Mouse (Mus musculus): ENCODE measurements around the gene Gramd4. TPM values are rescaled to one million over a fixed set of nuclear protein-coding genes. Genes with fewer than 3 reads are reported as not detected.

Gene Gramd4
- polyA plus RNA-seq, 1 experiment = 15.0 TPM

- H3K4me2 ChIP-seq (ENCODE audit: low read depth) = peak overlapping the region; percentile 82
- H3K27me3 ChIP-seq (ENCODE audit: control insufficient read depth, insufficient read depth, insufficient read length) = no peaks in the 10 kb centered on the region
- H3K36me3 ChIP-seq (ENCODE audit: control insufficient read depth, insufficient read depth) = no peaks in the 10 kb centered on the region
- no peak overlapping the region for H3ac ChIP-seq (ENCODE audit: control insufficient read depth, insufficient read length)
- no peak for TF ChIP-seq POLR2AphosphoS2 (IDR thresholded peaks at IDR 0.05; ENCODE audit: insufficient read length, low read depth)
- no peak for TF ChIP-seq MAX (IDR thresholded peaks at IDR 0.05; ENCODE audit: low read depth)
- no peak for TF ChIP-seq MYOD1 (IDR thresholded peaks at IDR 0.05; ENCODE audit: control insufficient read depth in 1 of 3, insufficient read length in 2 of 3, low read depth in 2 of 3)
- no peak for TF ChIP-seq E2F4 (IDR thresholded peaks at IDR 0.05; ENCODE audit: insufficient read depth)
- TF ChIP-seq TCF3 (IDR thresholded peaks at IDR 0.05; ENCODE audit: insufficient read length, low read depth) = no peak
- no peak for TF ChIP-seq POLR2A (IDR thresholded peaks at IDR 0.05; ENCODE audit: insufficient read length, low read depth)
- TF ChIP-seq CEBPB (IDR thresholded peaks at IDR 0.05; ENCODE audit: insufficient read depth, poor library complexity, severe bottlenecking) = no peak
- TF ChIP-seq USF1 (IDR thresholded peaks at IDR 0.05; ENCODE audit: low read depth) = no peak
- TF ChIP-seq REST (IDR thresholded peaks at IDR 0.05; ENCODE audit: insufficient read depth, insufficient read length) = no peak
- no peak for TF ChIP-seq SRF (IDR thresholded peaks at IDR 0.05; ENCODE audit: control insufficient read depth, insufficient read length, low read depth)
- no peak for TF ChIP-seq TCF12 (IDR thresholded peaks at IDR 0.05; ENCODE audit: insufficient read depth, poor library complexity, severe bottlenecking)
- TF ChIP-seq MYOG (IDR thresholded peaks at IDR 0.05; ENCODE audit: control insufficient read depth in 1 of 3, insufficient read depth in 1 of 3, insufficient read length in 2 of 3, low read depth in 2 of 3) = no peak
- H3K4me3 ChIP-seq = peak overlapping the region; percentile 49
- H3K79me2 ChIP-seq (ENCODE audit: control insufficient read depth, insufficient read depth) = peaks cover 35% of the 10 kb centered on the region
These were observed 126.6 kb downstream of the Gramd4 start for GRCm38 (mm10) chr15:86184071-86184470.

GRCm38 (mm10) chr15:86184851-86185688 is 127.6 kb downstream of the Gramd4 start:
- TF ChIP-seq E2F4 (IDR thresholded peaks at IDR 0.05; ENCODE audit: insufficient read depth) (no peak), MYOG (IDR thresholded peaks at IDR 0.05; ENCODE audit: control insufficient read depth in 1 of 3, insufficient read depth in 1 of 3, insufficient read length in 2 of 3, low read depth in 2 of 3) (peak in 1 of 3 experiments; percentile 38)
- Histone ChIP-seq H3ac (ENCODE audit: control insufficient read depth, insufficient read length) (peak overlapping the region; percentile 27), H3K36me3 (ENCODE audit: control insufficient read depth, insufficient read depth) (no peaks in the 10 kb centered on the region), H3K4me3 (peak overlapping the region; percentile 49), H3K27me3 (ENCODE audit: control insufficient read depth, insufficient read depth, insufficient read length) (no peaks in the 10 kb centered on the region), H3K79me2 (ENCODE audit: control insufficient read depth, insufficient read depth) (peaks cover 28% of the 10 kb centered on the region), H3K4me2 (ENCODE audit: low read depth) (peak overlapping the region; percentile 82)

GRCm38 (mm10) chr15:86185689-86186569 is 128.4 kb downstream of the Gramd4 start, which contains the start of gene Cerk:
Gene Cerk, minus strand, starts transcription at chr15:86186141.
- H3ac ChIP-seq (ENCODE audit: control insufficient read depth, insufficient read length) = peak within 1 kb of the TSS; percentile 27
- TF ChIP-seq POLR2A (IDR thresholded peaks at IDR 0.05; ENCODE audit: insufficient read length, low read depth) (peak; percentile 51), USF1 (IDR thresholded peaks at IDR 0.05; ENCODE audit: low read depth) (no peak), TCF3 (IDR thresholded peaks at IDR 0.05; ENCODE audit: insufficient read length, low read depth) (no peak), SRF (IDR thresholded peaks at IDR 0.05; ENCODE audit: control insufficient read depth, insufficient read length, low read depth) (no peak), MYOG (IDR thresholded peaks at IDR 0.05; ENCODE audit: control insufficient read depth in 1 of 3, insufficient read depth in 1 of 3, insufficient read length in 2 of 3, low read depth in 2 of 3) (no peak), E2F4 (IDR thresholded peaks at IDR 0.05; ENCODE audit: insufficient read depth) (no peak), MYOD1 (IDR thresholded peaks at IDR 0.05; ENCODE audit: control insufficient read depth in 1 of 3, insufficient read length in 2 of 3, low read depth in 2 of 3) (peak in 1 of 3 experiments; percentile 25), POLR2AphosphoS2 (IDR thresholded peaks at IDR 0.05; ENCODE audit: insufficient read length, low read depth) (peak; percentile 8), REST (IDR thresholded peaks at IDR 0.05; ENCODE audit: insufficient read depth, insufficient read length) (no peak), MAX (IDR thresholded peaks at IDR 0.05; ENCODE audit: low read depth) (no peak), TCF12 (IDR thresholded peaks at IDR 0.05; ENCODE audit: insufficient read depth, poor library complexity, severe bottlenecking) (no peak), CEBPB (IDR thresholded peaks at IDR 0.05; ENCODE audit: insufficient read depth, poor library complexity, severe bottlenecking) (no peak)
- no peaks in the 10 kb centered on the region for H3K27me3 ChIP-seq (ENCODE audit: control insufficient read depth, insufficient read depth, insufficient read length)
- no peaks in the 10 kb centered on the region for H3K36me3 ChIP-seq (ENCODE audit: control insufficient read depth, insufficient read depth)
- peak within 1 kb of the TSS; percentile 82 for H3K4me2 ChIP-seq (ENCODE audit: low read depth)
- H3K79me2 ChIP-seq (ENCODE audit: control insufficient read depth, insufficient read depth) = peaks cover 23% of the 10 kb centered on the region
- H3K4me3 ChIP-seq = peak within 1 kb of the TSS; percentile 49

GRCm38 (mm10) chr15:86186686-86187085 is 129.2 kb downstream of the Gramd4 start:
- H3K36me3 ChIP-seq (ENCODE audit: control insufficient read depth, insufficient read depth) = no peaks in the 10 kb centered on the region
- H3K4me3 ChIP-seq = peak overlapping the region; percentile 49
- no peaks in the 10 kb centered on the region for H3K27me3 ChIP-seq (ENCODE audit: control insufficient read depth, insufficient read depth, insufficient read length)
- peak overlapping the region; percentile 82 for H3K4me2 ChIP-seq (ENCODE audit: low read depth)
- H3ac ChIP-seq (ENCODE audit: control insufficient read depth, insufficient read length) = no peak overlapping the region
- TF ChIP-seq POLR2A (IDR thresholded peaks at IDR 0.05; ENCODE audit: insufficient read length, low read depth) = no peak
- no peak for TF ChIP-seq CEBPB (IDR thresholded peaks at IDR 0.05; ENCODE audit: insufficient read depth, poor library complexity, severe bottlenecking)
- TF ChIP-seq POLR2AphosphoS2 (IDR thresholded peaks at IDR 0.05; ENCODE audit: insufficient read length, low read depth) = peak; percentile 6
- TF ChIP-seq MAX (IDR thresholded peaks at IDR 0.05; ENCODE audit: low read depth) = no peak
- H3K79me2 ChIP-seq (ENCODE audit: control insufficient read depth, insufficient read depth) = peaks cover 23% of the 10 kb centered on the region

Other genes starting within 250 kb of the Gramd4 start
- gene Cdpf1, start 246.0 kb upstream of the Gramd4 start, polyA plus RNA-seq (2012; fragmentation: generic; extraction: Trizol) = 25.1 TPM
- not detected for gene Pkdrej, start 236.0 kb upstream of the Gramd4 start, polyA plus RNA-seq (2012; fragmentation: generic; extraction: Trizol)
- 0.12 TPM for gene Ttc38, start 225.4 kb upstream of the Gramd4 start, polyA plus RNA-seq (2012; fragmentation: generic; extraction: Trizol)
- 18.0 TPM for gene Gtse1, start 197.9 kb upstream of the Gramd4 start, polyA plus RNA-seq (2012; fragmentation: generic; extraction: Trizol)
- gene Trmu, start 178.4 kb upstream of the Gramd4 start, polyA plus RNA-seq (2012; fragmentation: generic; extraction: Trizol) = 21.4 TPM
- gene Celsr1, start 23.9 kb upstream of the Gramd4 start, polyA plus RNA-seq (2012; fragmentation: generic; extraction: Trizol) = 0.06 TPM
- 13.8 TPM for gene Cerk, start 128.4 kb downstream of the Gramd4 start, polyA plus RNA-seq (2012; fragmentation: generic; extraction: Trizol)
- gene Tbc1d22a, start 156.8 kb downstream of the Gramd4 start, polyA plus RNA-seq (2012; fragmentation: generic; extraction: Trizol) = 30.5 TPM

Data from myocyte (in vitro differentiated cells).